Mouse (Mus musculus): Measurements from ENCODE around the gene Mrm1. TPM values are rescaled to one million over a fixed set of nuclear protein-coding genes. Genes with fewer than 3 reads are reported as not detected.
"Not testable (repeated sequence)": the region's sequence is repeated elsewhere in the genome, so short reads cannot be mapped to it uniquely, and the experiment has no call there.

The Mrm1 gene
- polyA plus RNA-seq (2015; fragmentation: Nextera tagmentation; extraction: Ambion mirVana), result 8.9 and 12.3 TPM in 2 replicates

DNA sequence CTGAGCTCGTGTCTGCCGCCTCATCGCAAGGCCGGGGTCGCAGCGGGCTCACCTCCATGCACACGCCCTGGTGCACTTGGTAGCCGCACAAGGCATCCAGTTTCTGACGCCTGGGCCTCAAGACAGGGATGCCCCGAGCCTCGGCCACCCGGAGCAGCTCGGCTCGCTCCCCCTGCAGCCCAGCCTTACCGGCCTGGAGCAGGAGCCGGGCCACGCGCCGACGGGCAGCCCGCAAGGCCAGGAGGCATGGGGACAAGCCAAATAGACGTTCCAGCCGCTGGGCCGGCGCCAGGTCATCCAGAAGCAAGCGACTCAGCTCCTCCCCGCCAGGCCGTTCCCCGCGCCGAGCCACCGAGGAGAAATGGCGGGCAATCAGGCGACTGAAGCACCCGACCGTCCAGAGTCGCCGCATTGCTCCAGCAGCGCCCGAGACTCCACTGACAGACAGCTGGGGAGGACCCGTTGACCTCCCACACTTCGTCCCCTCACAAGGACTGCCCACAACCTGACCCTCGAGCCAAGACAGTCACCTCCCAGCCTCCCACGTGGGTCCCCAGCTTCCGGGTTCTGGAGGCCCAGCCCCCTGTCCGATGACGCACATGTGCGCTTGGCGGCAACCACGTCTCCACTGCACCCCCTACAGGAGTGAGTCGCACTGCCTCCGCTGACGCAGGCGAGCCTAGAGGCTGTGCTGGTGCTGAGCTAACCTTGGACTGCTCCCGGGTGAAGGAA lies at the start of gene Mrm1:
Gene Mrm1, minus strand, starts transcription at position 555 of the 732 bp plus-strand sequence.
- Histone ChIP-seq H3K27ac (peak within 1 kb of the TSS; percentile 54), H3K27me3 (0 out of 2 replicates have a peak, but pooled peaks cover 3% of the 10 kb centered on the region), H3K4me1 (peaks cover 9% of the 10 kb centered on the region; the same call in 1 of the 2 replicates), H3K36me3 (ENCODE audit: poor library complexity, severe bottlenecking) (no peaks in the 10 kb centered on the region), H3K4me3 (peak within 1 kb of the TSS; percentile 74), H3K9ac (peak within 1 kb of the TSS; percentile 75), H3K9me3 (replicated peaks) (no peaks in the 10 kb centered on the region), H3K4me2 (peak within 1 kb of the TSS; percentile 99)
- WGBS, result under 1% methylated on average over 54 of the region's 55 CpGs
- ATAC-seq, result peak; percentile 90

GRCm38 (mm10) chr11:84868786-84869259 lies 49.5 kb upstream of the Mrm1 start:
- peak overlapping the region; percentile 86 for H3K4me2 ChIP-seq
- no peaks in the 10 kb centered on the region for H3K27me3 ChIP-seq
- H3K4me1 ChIP-seq, result peaks cover 33% of the 10 kb centered on the region
- peak overlapping the region; percentile 86 for H3K4me3 ChIP-seq
- peak overlapping the region; percentile 94 for H3K9ac ChIP-seq
- peak overlapping the region; percentile 96; the same call in 1 of the 2 replicates for H3K27ac ChIP-seq
- no peaks in the 10 kb centered on the region for H3K36me3 ChIP-seq (ENCODE audit: poor library complexity, severe bottlenecking)
- no peak for ATAC-seq
- 23% methylated on average over 7 of the region's 7 CpGs for WGBS
- no peaks in the 10 kb centered on the region for H3K9me3 ChIP-seq (replicated peaks)

DNA sequence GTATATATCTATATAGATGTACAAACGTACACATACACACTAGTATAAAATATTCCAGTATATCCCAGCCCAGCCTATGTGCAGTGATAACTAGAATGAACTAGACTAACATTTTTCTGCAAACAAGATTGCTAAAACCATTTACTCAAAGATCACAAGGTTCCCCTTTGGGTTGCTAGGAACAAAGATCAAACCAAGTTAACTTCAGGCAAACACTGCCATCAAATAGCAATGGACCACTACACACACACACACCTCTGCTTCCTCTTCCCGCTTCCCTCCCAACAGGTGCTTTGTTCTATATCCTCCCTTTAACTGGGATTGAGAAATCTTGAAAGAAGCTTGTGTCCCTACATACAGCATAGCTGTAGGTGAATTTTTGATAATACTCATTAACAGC lies 48.3 kb upstream of the Mrm1 start:
- no peak for ATAC-seq
- H3K4me1 ChIP-seq, result peaks cover 33% of the 10 kb centered on the region
- H3K9me3 ChIP-seq (replicated peaks), result no peaks in the 10 kb centered on the region
- no peak overlapping the region; the same call in 1 of the 2 replicates for H3K4me2 ChIP-seq
- H3K9ac ChIP-seq, result 0 out of 2 replicates have a peak overlapping the region, but pooled peaks have one; percentile 26
- no peak overlapping the region for H3K4me3 ChIP-seq
- WGBS, result 87% methylated on average over 2 of the region's 2 CpGs
- H3K27me3 ChIP-seq, result no peaks in the 10 kb centered on the region
- no peaks in the 10 kb centered on the region for H3K36me3 ChIP-seq (ENCODE audit: poor library complexity, severe bottlenecking)
- no peak overlapping the region for H3K27ac ChIP-seq

DNA sequence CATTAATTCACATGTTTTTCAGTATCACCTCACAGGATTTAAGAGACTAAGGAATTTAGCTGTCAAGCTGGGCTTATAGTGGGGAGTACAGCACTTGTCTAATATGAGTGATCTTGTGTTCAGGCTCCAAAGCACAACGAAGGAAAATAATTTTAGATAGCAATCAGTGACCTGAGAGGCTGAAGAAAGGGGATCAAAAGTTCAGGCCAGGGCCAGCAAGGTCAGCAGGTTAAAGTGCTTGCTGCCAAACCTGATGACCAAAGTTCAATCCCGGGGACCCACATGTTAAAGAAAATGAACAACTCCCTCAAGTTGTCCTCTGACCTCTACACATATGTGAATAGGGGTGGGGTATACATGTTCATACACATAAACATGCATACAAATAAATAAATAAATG lies 46.0 kb upstream of the Mrm1 start:
- no peak overlapping the region for H3K4me3 ChIP-seq
- 80% methylated on average over 2 of the region's 2 CpGs for WGBS

GRCm38 (mm10) chr11:84855285-84855684 lies 36.0 kb upstream of the Mrm1 start:
- Histone ChIP-seq H3K4me1 (no peaks in the 10 kb centered on the region), H3K4me2 (no peak overlapping the region), H3K4me3 (no peak overlapping the region), H3K9ac (no peak overlapping the region), H3K9me3 (replicated peaks) (no peaks in the 10 kb centered on the region), H3K27ac (no peak overlapping the region), H3K27me3 (no peaks in the 10 kb centered on the region), H3K36me3 (ENCODE audit: poor library complexity, severe bottlenecking) (peaks cover 69% of the 10 kb centered on the region)
- WGBS, result 93% methylated on average over 6 of the region's 6 CpGs
- ATAC-seq, result no peak

More for the DNA sequence above, 46.0 kb upstream of the Mrm1 start:
- Histone ChIP-seq H3K4me2 (no peak overlapping the region), H3K9ac (no peak overlapping the region), H3K27me3 (no peaks in the 10 kb centered on the region), H3K9me3 (replicated peaks) (no peaks in the 10 kb centered on the region), H3K36me3 (ENCODE audit: poor library complexity, severe bottlenecking) (peaks cover 11% of the 10 kb centered on the region), H3K27ac (no peak overlapping the region), H3K4me1 (peaks cover 26% of the 10 kb centered on the region)
- no peak for ATAC-seq

DNA sequence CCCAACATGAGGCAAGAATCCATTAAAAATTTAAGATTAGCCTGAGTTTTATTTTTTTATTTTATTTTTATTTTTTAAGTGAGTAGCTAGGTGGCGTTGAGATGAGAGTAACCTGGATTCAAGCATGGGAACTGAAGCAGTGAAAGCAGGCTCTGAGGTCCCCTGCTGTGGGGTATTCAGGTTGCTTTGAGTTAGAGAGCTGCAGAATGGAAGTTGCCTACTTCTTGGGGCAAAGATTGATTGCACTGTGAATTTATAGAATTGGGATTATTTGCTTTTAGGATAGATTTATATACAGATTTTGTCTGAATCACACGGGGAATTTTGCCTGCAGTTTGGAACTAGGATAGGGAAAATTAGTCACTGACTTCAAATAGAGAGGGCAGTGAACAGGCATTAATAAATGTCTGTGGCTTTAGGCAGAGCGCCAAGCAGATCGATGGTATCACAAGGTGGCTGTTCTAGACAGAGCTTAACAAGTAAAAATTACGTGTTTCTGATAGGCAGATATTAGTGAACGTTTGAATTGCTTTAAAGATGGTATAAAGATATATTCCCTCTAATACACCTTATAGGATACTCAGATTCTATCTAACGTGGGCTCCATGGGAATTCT lies 28.3 kb upstream of the Mrm1 start:
- no peak overlapping the region for H3K4me2 ChIP-seq
- 89% methylated on average over 7 of the region's 7 CpGs for WGBS
- H3K27ac ChIP-seq, result no peak overlapping the region
- H3K27me3 ChIP-seq, result no peaks in the 10 kb centered on the region
- H3K9ac ChIP-seq, result no peak overlapping the region
- H3K4me1 ChIP-seq, result no peaks in the 10 kb centered on the region
- no peaks in the 10 kb centered on the region for H3K9me3 ChIP-seq (replicated peaks)
- peaks cover 75% of the 10 kb centered on the region for H3K36me3 ChIP-seq (ENCODE audit: poor library complexity, severe bottlenecking)
- no peak for ATAC-seq
- H3K4me3 ChIP-seq, result no peak overlapping the region

DNA sequence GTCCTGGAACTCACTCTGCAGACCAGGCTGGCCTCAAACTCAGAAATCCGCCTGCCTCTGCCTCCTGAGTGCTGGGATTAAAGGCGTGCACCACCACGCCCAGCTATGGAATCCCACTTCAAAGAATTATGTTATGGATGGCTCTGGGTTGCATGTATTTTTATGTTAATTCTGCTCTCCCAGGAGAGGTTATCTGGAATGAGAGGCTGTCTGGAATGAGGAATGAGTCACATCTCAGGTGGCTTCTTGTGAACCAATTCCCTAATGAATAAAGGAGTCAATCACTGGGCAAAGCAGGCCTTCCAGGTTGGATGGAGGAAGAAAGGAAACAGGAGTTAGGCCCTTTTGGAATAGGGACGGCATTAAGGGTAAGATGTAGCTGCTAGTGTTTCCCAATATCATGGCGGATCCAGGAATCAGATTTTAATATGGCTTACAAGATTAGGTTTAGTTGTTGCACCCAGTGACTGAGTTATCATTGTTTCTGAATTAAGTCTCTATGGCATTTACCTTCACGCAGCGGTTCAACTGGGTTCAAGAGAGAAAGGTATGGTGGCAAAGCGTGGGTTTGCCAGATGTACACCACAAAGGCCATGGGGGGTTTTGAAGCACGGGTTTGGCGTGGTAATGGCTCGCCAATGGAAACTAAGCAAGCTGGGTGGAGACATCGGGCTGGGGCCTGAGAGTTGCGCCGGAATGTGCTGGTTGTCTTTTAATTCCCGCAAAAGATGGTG lies 27.6 kb upstream of the Mrm1 start:
- H3K9ac ChIP-seq, result no peak overlapping the region
- no peak for ATAC-seq
- no peaks in the 10 kb centered on the region for H3K27me3 ChIP-seq
- no peaks in the 10 kb centered on the region for H3K4me1 ChIP-seq
- no peak overlapping the region for H3K4me3 ChIP-seq
- WGBS, result 96% methylated on average over 15 of the region's 15 CpGs
- no peak overlapping the region for H3K27ac ChIP-seq
- no peak overlapping the region for H3K4me2 ChIP-seq
- H3K9me3 ChIP-seq (replicated peaks), result no peaks in the 10 kb centered on the region
- H3K36me3 ChIP-seq (ENCODE audit: poor library complexity, severe bottlenecking), result peaks cover 73% of the 10 kb centered on the region

DNA sequence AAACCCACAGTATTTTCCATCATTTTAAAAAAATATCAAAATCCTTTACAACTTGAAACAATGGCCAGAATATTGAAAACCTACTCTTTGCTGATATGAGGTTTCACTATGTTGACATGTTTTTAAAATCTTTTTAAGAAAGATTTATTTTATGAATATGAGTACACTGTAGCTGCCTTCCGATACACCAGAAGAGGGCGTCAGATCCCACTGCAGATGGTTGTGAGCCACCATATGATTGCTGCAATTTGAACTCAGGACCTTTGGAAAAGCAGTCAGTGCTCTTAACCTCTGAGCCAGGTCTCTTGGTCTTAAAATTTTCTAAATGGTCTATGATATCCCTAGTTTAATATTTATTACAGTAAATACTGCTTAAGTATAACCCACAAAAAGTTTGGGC lies 20.0 kb upstream of the Mrm1 start:
- Histone ChIP-seq H3K36me3 (ENCODE audit: poor library complexity, severe bottlenecking) (peaks cover 76% of the 10 kb centered on the region), H3K4me2 (no peak overlapping the region), H3K4me1 (no peaks in the 10 kb centered on the region), H3K9ac (no peak overlapping the region), H3K27ac (no peak overlapping the region), H3K4me3 (no peak overlapping the region), H3K27me3 (no peaks in the 10 kb centered on the region), H3K9me3 (replicated peaks) (no peaks in the 10 kb centered on the region)
- no peak for ATAC-seq
- 93% methylated on average over 2 of the region's 2 CpGs for WGBS

DNA sequence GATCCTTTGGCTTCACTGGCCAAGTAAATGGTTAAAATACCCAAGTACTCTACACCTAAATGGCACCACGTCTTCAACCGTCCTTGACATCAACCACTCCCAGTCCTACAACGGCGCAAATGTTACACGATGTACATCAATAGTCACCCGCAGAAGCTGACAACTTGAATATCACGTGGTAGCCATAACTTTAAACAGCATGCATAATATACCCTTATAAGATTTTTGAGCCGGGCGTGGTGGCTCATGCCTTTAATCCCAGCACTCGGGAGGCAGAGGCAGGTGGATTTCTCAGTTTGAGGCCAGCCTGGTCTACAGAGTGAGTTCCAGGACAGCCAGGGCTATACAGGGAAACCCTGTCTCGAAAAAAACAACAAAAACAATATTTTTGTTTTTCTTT lies 10.2 kb upstream of the Mrm1 start:
- Histone ChIP-seq H3K4me1 (peaks cover 13% of the 10 kb centered on the region), H3K4me3 (peak overlapping the region; percentile 59), H3K36me3 (ENCODE audit: poor library complexity, severe bottlenecking) (peaks cover 37% of the 10 kb centered on the region), H3K4me2 (peak overlapping the region; percentile 92), H3K9ac (peak overlapping the region; percentile 71), H3K27ac (peak overlapping the region; percentile 21; the same call in 1 of the 2 replicates)
- not testable (repeated sequence) for H3K27me3 ChIP-seq; H3K9me3 ChIP-seq (replicated peaks)
- 0 out of 2 replicates have a peak, but pooled peaks have one; percentile 13 for ATAC-seq
- WGBS, result 80% methylated on average over 11 of the region's 11 CpGs

DNA sequence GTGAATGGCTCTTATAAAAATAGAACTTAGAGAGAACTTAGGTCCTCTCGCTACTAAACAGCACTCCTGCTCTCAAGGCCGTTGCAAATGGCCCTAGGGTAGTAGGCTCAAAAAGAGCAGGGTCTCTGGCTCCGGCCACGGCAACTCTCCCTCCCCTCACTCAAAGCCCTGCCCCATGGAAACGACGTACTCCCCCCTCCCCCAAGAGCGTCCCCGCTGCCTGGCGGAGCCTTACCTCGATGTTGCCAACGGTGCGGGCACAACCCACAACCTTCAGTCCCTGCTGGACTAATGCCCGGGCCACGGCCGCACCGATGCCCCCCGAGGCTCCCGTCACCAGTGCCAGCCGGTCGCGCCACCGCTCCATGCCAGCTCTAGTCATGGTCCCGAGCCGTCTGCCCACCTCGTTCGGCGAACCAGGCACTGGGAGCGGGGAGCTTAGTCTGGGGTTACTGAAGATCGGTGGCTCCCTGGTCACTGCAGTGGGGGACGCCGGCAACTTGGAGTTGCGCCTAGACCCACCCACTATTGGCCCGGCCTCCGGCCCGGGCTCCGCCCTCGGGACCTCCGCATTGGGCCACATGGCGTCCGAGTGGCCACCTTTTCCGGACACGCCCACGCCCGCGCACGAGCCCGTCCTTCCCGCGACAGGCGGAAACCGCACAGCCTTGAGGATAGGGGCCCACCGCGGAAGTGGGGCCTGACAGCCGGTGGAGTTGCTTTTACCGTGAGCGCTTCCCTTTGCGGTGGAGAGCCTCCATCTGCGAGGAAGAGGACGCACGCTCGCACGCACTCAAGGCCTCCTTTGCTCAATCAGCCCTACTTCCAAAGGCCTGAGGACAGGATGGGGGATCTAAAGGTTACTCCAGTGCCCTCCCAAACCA lies 9.4 kb upstream of the Mrm1 start, which contains the start of gene Dhrs11:
Gene Dhrs11, minus strand, starts transcription at position 479 of the 884 bp plus-strand sequence.
- Histone ChIP-seq H3K36me3 (ENCODE audit: poor library complexity, severe bottlenecking) (peaks cover 30% of the 10 kb centered on the region), H3K9ac (peak within 1 kb of the TSS; percentile 71), H3K27me3 (no peaks in the 10 kb centered on the region), H3K27ac (peak within 1 kb of the TSS; percentile 21; the same call in 1 of the 2 replicates), H3K4me2 (peak within 1 kb of the TSS; percentile 92), H3K9me3 (replicated peaks) (no peaks in the 10 kb centered on the region), H3K4me1 (peaks cover 13% of the 10 kb centered on the region), H3K4me3 (peak within 1 kb of the TSS; percentile 59)
- ATAC-seq, result peak; percentile 89
- under 1% methylated on average over 58 of the region's 62 CpGs for WGBS

- H3K4me2 ChIP-seq, result peak overlapping the region; percentile 92
- H3K4me1 ChIP-seq, result peaks cover 13% of the 10 kb centered on the region
- no peaks in the 10 kb centered on the region for H3K9me3 ChIP-seq (replicated peaks)
- H3K27me3 ChIP-seq, result no peaks in the 10 kb centered on the region
- H3K27ac ChIP-seq, result no peak overlapping the region
- WGBS, result 51% methylated on average over 3 of the region's 3 CpGs
- no peak overlapping the region for H3K9ac ChIP-seq
- H3K4me3 ChIP-seq, result peak overlapping the region; percentile 59
- H3K36me3 ChIP-seq (ENCODE audit: poor library complexity, severe bottlenecking), result peaks cover 25% of the 10 kb centered on the region
- no peak for ATAC-seq
Measured at GRCm38 (mm10) chr11:84827901-84828503, 8.7 kb upstream of the Mrm1 start.

Data from forebrain, embryonic 13.5 days (tissue).